Mouse (Mus musculus) cerebellum, adult 2 months (tissue): ENCODE data around the gene Srsf9.

Source experiments
- CTCF ChIP-seq: fragments of 200-500 bp; IDR thresholded peaks from 2 replicates; pipeline ENCODE4 v1.5.1; 2011; ENCODE audit warnings: low read depth, mild to moderate bottlenecking, control low read depth, low read length, moderate library complexity, borderline replicate concordance; ENCODE audit not compliant: insufficient read depth
- POLR2A ChIP-seq: fragments of 200-500 bp; IDR thresholded peaks from 2 replicates; pipeline ENCODE4 v1.6.1; 2011; ENCODE audit warnings: low read length, control low read depth, borderline replicate concordance; ENCODE audit not compliant: insufficient read depth

DNA sequence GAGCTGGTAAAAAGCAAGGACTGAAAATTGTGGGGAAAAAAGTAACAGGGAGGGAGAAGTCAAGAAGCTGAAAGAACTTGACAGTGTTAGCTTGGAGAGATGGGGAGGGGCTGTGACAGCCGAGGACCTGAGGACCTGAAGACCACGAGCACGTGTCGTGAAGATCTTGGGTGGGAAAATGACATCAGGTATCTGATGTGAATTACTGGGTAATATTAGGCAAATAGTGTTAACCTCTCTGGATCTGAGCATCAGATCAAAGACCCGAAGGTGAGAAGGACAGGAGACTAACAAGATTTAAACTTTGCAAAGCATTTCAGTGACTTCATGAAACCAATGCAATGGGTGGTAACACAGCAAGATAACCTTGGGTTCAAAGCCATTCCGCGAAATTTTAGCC, 13.0 kb downstream of the Srsf9 start:
- no peak for TF ChIP-seq CTCF
- TF ChIP-seq POLR2A: no peak
